In genomic region chr12:25890722-25891121, GRCm38 (mm10) we compare ENCODE assay signal across 11 mouse cellular contexts.
A peak's percentile ranks its signal among the peaks of the same experiment; 100 is the strongest.
DNase-seq lines count a peak whose midpoint lies in the region; ATAC-seq lines count a peak whose summit lies in the region.
"Had no signal": no experiment of that assay in that cellular context is flagged by ENCODE, and none has a peak within 500 bp of the region (broad histone marks: within the 10 kb centered on the region; RNA-seq: fewer than 3 reads in every experiment).

No protein-coding gene starts in this region.

- no peak for ATAC-seq in kidney, embryonic 14.5 days (ENCODE audit: low FRiP score, low TSS enrichment)
- no peak for ATAC-seq in hindbrain, embryonic 16.5 days
- ATAC-seq: midbrain, embryonic 16.5 days had no signal

- H3K27ac ChIP-seq in kidney, embryonic 14.5 days (ENCODE audit: low read depth, low read length): no peak overlapping the region
- H3K27ac ChIP-seq in hindbrain, embryonic 16.5 days (ENCODE audit: low read depth, low read length): no peak overlapping the region
- H3K27ac ChIP-seq: embryonic facial prominence, embryonic 15.5 days; heart, embryonic 13.5 days had no signal

- H3K4me3 ChIP-seq in kidney, embryonic 14.5 days (ENCODE audit: low read length): no peak overlapping the region
- H3K4me3 ChIP-seq in hindbrain, embryonic 16.5 days (ENCODE audit: low read length): no peak overlapping the region
- H3K4me3 ChIP-seq: embryonic facial prominence, embryonic 15.5 days; heart, embryonic 13.5 days had no signal

- no peaks in the 10 kb centered on the region for H3K4me1 ChIP-seq in kidney, embryonic 14.5 days (ENCODE audit: control insufficient read depth, insufficient read depth, low read length)
- no peaks in the 10 kb centered on the region for H3K4me1 ChIP-seq in hindbrain, embryonic 16.5 days (ENCODE audit: control insufficient read depth, insufficient read depth, low read depth, low read length)
- H3K4me1 ChIP-seq: embryonic facial prominence, embryonic 15.5 days; heart, embryonic 13.5 days had no signal

- 68% methylated on average over 1 of the region's 1 CpGs for WGBS in kidney, embryonic 14.5 days
- WGBS in hindbrain, embryonic 16.5 days: 92% methylated on average over 1 of the region's 1 CpGs

- H3K9me3 ChIP-seq in kidney, embryonic 14.5 days (ENCODE audit: control insufficient read depth, low read length): no peaks in the 10 kb centered on the region
- H3K9me3 ChIP-seq in hindbrain, embryonic 16.5 days (ENCODE audit: control insufficient read depth, low read length): no peaks in the 10 kb centered on the region
- H3K9me3 ChIP-seq: embryonic facial prominence, embryonic 15.5 days; heart, embryonic 13.5 days had no signal

- H3K9ac ChIP-seq in kidney, embryonic 14.5 days (ENCODE audit: low read depth, low read length): no peak overlapping the region
- no peak overlapping the region for H3K9ac ChIP-seq in hindbrain, embryonic 16.5 days (ENCODE audit: low read depth, low read length)
- H3K9ac ChIP-seq: embryonic facial prominence, embryonic 15.5 days; heart, embryonic 13.5 days had no signal

- DNase-seq in kidney, adult 11 months: peak; percentile 3
- DNase-seq in 416B (ENCODE audit: low read depth): peak; percentile 5
- DNase-seq in adipocyte (ENCODE audit: low spot score): peak; percentile 37
- peak; percentile 45 for DNase-seq in kidney, postnatal 10 days
- no peak for DNase-seq in c-Kit-positive CD71-positive TER-119-positive erythroid progenitor cells, embryonic 14.5 days (ENCODE audit: low spot score)
- DNase-seq in gastrocnemius, postnatal 4 days (ENCODE audit: low spot score in 2 of 2): no peak

- no peaks in the 10 kb centered on the region for H3K27me3 ChIP-seq in kidney, embryonic 14.5 days (ENCODE audit: control insufficient read depth, insufficient read depth, low read length)
- H3K27me3 ChIP-seq in hindbrain, embryonic 16.5 days (replicated peaks; ENCODE audit: control insufficient read depth, insufficient read depth, low read length): no peaks in the 10 kb centered on the region
- H3K27me3 ChIP-seq: embryonic facial prominence, embryonic 15.5 days; heart, embryonic 13.5 days had no signal

- H3K4me2 ChIP-seq in kidney, embryonic 14.5 days (replicated peaks; ENCODE audit: low read depth, low read length): no peak overlapping the region
- H3K4me2 ChIP-seq in hindbrain, embryonic 16.5 days (ENCODE audit: low read length): no peak overlapping the region
- H3K4me2 ChIP-seq: embryonic facial prominence, embryonic 15.5 days; heart, embryonic 13.5 days had no signal

- no peaks in the 10 kb centered on the region for H3K36me3 ChIP-seq in kidney, embryonic 14.5 days (ENCODE audit: control insufficient read depth, insufficient read depth, low read length)
- H3K36me3 ChIP-seq in hindbrain, embryonic 16.5 days (ENCODE audit: control insufficient read depth, insufficient read depth, low read length): no peaks in the 10 kb centered on the region
- H3K36me3 ChIP-seq: embryonic facial prominence, embryonic 15.5 days; heart, embryonic 13.5 days had no signal

Comparison
In these comparisons a context has a peak if more than half of its experiments do, and no peak if none do; other contexts are left out.
1. DNase-seq: peak in kidney, adult 11 months (single experiment), 416B (single experiment), adipocyte (single experiment) and kidney, postnatal 10 days (single experiment); none in c-Kit-positive CD71-positive TER-119-positive erythroid progenitor cells, embryonic 14.5 days (single experiment) and gastrocnemius, postnatal 4 days (0 of 2).